13 mouse cellular contexts compared by ENCODE assay signal in the genomic region with DNA sequence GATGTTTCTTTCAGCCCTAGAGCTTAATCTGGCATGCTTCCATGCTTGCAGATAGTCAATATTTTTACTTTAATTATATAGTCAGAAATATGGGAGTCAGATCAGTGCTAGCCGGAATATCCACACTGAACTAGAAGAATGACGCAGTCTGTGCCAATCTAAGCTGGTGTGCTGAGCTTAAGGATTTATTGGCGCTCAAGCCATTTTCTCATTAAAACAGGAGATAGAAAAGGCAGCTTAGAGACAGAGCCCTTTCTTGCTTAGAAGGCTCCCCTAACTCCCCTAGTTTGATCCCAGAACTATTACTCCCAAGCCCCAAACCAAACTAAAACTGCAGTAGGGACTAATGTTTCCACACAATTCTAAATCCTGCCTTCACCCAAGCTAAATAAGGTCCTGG.
"Had no signal": no experiment of that assay in that cellular context is flagged by ENCODE, and none has a peak within 500 bp of the region (broad histone marks: within the 10 kb centered on the region; RNA-seq: fewer than 3 reads in every experiment).

No protein-coding gene starts in this region.

- H3K4me2 ChIP-seq: kidney, embryonic 15.5 days; liver, embryonic 13.5 days had no signal

- H3K27me3 ChIP-seq: kidney, embryonic 15.5 days; liver, embryonic 13.5 days had no signal

- H3K4me3 ChIP-seq: kidney, embryonic 15.5 days; left cerebral cortex, adult 2 months; liver, embryonic 13.5 days had no signal

- H3K9me3 ChIP-seq: kidney, embryonic 15.5 days had no signal

- H3K4me1 ChIP-seq: kidney, embryonic 15.5 days; liver, embryonic 13.5 days had no signal

- H3K36me3 ChIP-seq: kidney, embryonic 15.5 days; liver, embryonic 13.5 days had no signal

- H3K27ac ChIP-seq: kidney, embryonic 15.5 days; left cerebral cortex, adult 2 months; liver, embryonic 13.5 days had no signal

- DNase-seq: kidney, adult 8-10 months; kidney, postnatal 10 days; kidney, postnatal 36 days; layer of hippocampus, postnatal 36 days; liver, embryonic 13.5 days; lung, adult 2 months; lung, postnatal 14 days; lung, postnatal 4 days; thymus, adult 2 months; thymus, postnatal 14 days; thymus, postnatal 4 days had no signal

- H3K9ac ChIP-seq: kidney, embryonic 15.5 days; liver, embryonic 13.5 days had no signal
